Mouse (Mus musculus): ENCODE results near the gene Tnfrsf8.

GRCm38 (mm10) chr4:145284675-145285074 lies 30.3 kb downstream of the Tnfrsf8 start:
- TF ChIP-seq CTCF (conservative IDR thresholded peaks at IDR 0.05 in 1 of 2, IDR thresholded peaks at IDR 0.05 in 1 of 2; ENCODE audit: low read depth in 2 of 2, low read length in 2 of 2) (no peak), GABPA (IDR thresholded peaks at IDR 0.05; ENCODE audit: insufficient replicate concordance, low read depth, low read length) (no peak), POLR2A (IDR thresholded peaks at IDR 0.05; ENCODE audit: low read depth, low read length) (no peak), SIN3A (IDR thresholded peaks at IDR 0.05; ENCODE audit: low read length) (no peak), POLR2AphosphoS2 (IDR thresholded peaks at IDR 0.05; ENCODE audit: low read depth, low read length) (no peak), ZNF384 (IDR thresholded peaks at IDR 0.05; ENCODE audit: low read depth, low read length) (peak; percentile 57), HCFC1 (IDR thresholded peaks at IDR 0.05; ENCODE audit: low read depth, low read length) (no peak), EP300 (IDR thresholded peaks at IDR 0.05; ENCODE audit: low read length) (no peak), MAX (IDR thresholded peaks at IDR 0.05; ENCODE audit: low read length) (no peak), USF2 (conservative IDR thresholded peaks at IDR 0.05; ENCODE audit: low read depth, low read length) (no peak), MEF2A (IDR thresholded peaks at IDR 0.05; ENCODE audit: borderline replicate concordance, low read depth, low read length) (no peak), CHD2 (IDR thresholded peaks at IDR 0.05; ENCODE audit: low read length) (no peak), MAZ (IDR thresholded peaks at IDR 0.05; ENCODE audit: low read depth, low read length) (no peak), ETS1 (conservative IDR thresholded peaks at IDR 0.05; ENCODE audit: low read depth, low read length) (no peak)
